Mouse (Mus musculus): ENCODE results near the gene Slc25a25. TPM values are rescaled to one million over a fixed set of nuclear protein-coding genes. Genes with fewer than 3 reads are reported as not detected.

Slc25a25 gene
- polyA plus RNA-seq, 1 experiment = 6.9 TPM

DNA sequence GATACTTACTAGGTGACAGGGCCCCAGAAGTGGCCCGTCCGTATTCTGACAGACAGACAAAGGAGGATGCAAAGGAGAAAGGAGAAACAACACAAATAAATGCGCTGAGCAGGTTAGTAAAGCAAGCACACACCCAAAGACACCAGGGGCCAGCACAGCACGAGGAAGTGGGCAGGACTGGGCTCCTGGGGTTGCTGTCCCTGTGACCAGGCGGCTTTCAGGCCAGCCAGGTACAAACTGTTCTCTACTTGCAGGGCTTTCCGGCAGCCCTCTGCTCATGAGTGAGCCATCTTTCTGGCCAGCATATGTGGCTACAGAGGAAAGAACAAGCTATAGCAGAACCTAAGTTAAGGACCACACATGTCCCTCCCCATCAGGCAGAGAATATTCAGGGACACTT lies 30.6 kb downstream of the Slc25a25 start:
- Histone ChIP-seq H3K4me3 (ENCODE audit: insufficient read depth, low read length) (no peak overlapping the region), H3K4me1 (ENCODE audit: control insufficient read depth, insufficient read depth, low read length) (peaks cover 29% of the 10 kb centered on the region), H3K27ac (ENCODE audit: insufficient read depth, low read depth, low read length) (no peak overlapping the region)
- TF ChIP-seq POLR2A (IDR thresholded peaks at IDR 0.05; ENCODE audit: borderline replicate concordance, low read depth, low read length) (no peak), CTCF (IDR thresholded peaks at IDR 0.05; ENCODE audit: low read depth, low read length) (no peak)

GRCm38 (mm10) chr2:32420066-32420608 lies 31.1 kb downstream of the Slc25a25 start:
- Histone ChIP-seq H3K4me1 (ENCODE audit: control insufficient read depth, insufficient read depth, low read length) (peaks cover 24% of the 10 kb centered on the region), H3K4me3 (ENCODE audit: insufficient read depth, low read length) (no peak overlapping the region), H3K27ac (ENCODE audit: insufficient read depth, low read depth, low read length) (no peak overlapping the region)
- TF ChIP-seq CTCF (IDR thresholded peaks at IDR 0.05; ENCODE audit: low read depth, low read length) (no peak), POLR2A (IDR thresholded peaks at IDR 0.05; ENCODE audit: borderline replicate concordance, low read depth, low read length) (no peak)

- Histone ChIP-seq H3K27ac (ENCODE audit: insufficient read depth, low read depth, low read length) (no peak overlapping the region), H3K4me1 (ENCODE audit: control insufficient read depth, insufficient read depth, low read length) (peaks cover 16% of the 10 kb centered on the region), H3K4me3 (ENCODE audit: insufficient read depth, low read length) (no peak overlapping the region)
- TF ChIP-seq POLR2A (IDR thresholded peaks at IDR 0.05; ENCODE audit: borderline replicate concordance, low read depth, low read length) (no peak), CTCF (IDR thresholded peaks at IDR 0.05; ENCODE audit: low read depth, low read length) (no peak)
Observed at GRCm38 (mm10) chr2:32419359-32419758, 31.9 kb downstream of the Slc25a25 start.

DNA sequence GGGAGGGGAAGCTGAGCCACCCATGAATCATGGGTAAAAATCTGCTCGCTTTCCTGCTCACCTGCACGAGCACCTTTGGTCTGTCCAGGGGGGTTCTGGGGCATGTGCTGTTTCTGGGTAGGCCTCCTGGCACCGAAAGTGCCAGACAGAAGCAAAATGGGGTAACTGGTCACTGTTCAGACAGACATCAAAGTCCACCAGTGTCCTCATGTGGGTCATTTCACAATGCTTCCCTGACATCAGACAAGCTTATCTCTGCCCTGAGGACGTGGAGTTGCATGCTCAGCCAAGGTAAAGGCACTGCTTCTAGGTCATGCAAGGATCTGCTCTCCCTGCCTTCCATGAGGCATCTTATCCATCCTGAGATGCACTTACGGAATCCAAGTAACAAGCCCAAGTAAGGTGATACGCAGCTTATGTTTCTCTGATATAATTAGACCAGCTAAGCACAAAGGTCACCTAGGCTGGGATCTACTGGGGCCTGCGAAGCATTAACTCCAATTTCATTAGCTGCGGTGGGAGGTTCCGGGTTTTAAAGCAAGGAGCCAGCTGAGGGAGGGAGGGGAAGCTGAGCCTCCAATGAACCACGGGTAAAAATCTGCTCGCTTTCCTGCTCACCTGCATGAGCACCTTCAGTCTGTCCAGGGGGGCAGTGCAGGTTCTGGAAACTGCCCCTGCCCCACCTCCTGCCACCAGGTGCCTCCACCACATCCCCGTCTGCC lies 32.7 kb downstream of the Slc25a25 start:
- peaks cover 11% of the 10 kb centered on the region for H3K4me1 ChIP-seq (ENCODE audit: control insufficient read depth, insufficient read depth, low read length)
- no peak overlapping the region for H3K4me3 ChIP-seq (ENCODE audit: insufficient read depth, low read length)
- H3K27ac ChIP-seq (ENCODE audit: insufficient read depth, low read depth, low read length) = no peak overlapping the region
- TF ChIP-seq POLR2A (IDR thresholded peaks at IDR 0.05; ENCODE audit: borderline replicate concordance, low read depth, low read length) (no peak), CTCF (IDR thresholded peaks at IDR 0.05; ENCODE audit: low read depth, low read length) (no peak)

- TF ChIP-seq CTCF (IDR thresholded peaks at IDR 0.05; ENCODE audit: low read depth, low read length) = no peak
- TF ChIP-seq POLR2A (IDR thresholded peaks at IDR 0.05; ENCODE audit: borderline replicate concordance, low read depth, low read length) = no peak
- Histone ChIP-seq H3K27ac (ENCODE audit: insufficient read depth, low read depth, low read length) (no peak overlapping the region), H3K4me3 (ENCODE audit: insufficient read depth, low read length) (no peak overlapping the region), H3K4me1 (ENCODE audit: control insufficient read depth, insufficient read depth, low read length) (peaks cover 1% of the 10 kb centered on the region; the same call in 1 of the 2 replicates)
Observed at GRCm38 (mm10) chr2:32417486-32417885, 33.8 kb downstream of the Slc25a25 start.

- Histone ChIP-seq H3K27ac (ENCODE audit: insufficient read depth, low read depth, low read length) (no peak overlapping the region), H3K4me1 (ENCODE audit: control insufficient read depth, insufficient read depth, low read length) (no peaks in the 10 kb centered on the region; the same call in 1 of the 2 replicates), H3K4me3 (ENCODE audit: insufficient read depth, low read length) (no peak overlapping the region)
- TF ChIP-seq POLR2A (IDR thresholded peaks at IDR 0.05; ENCODE audit: borderline replicate concordance, low read depth, low read length) (no peak), CTCF (IDR thresholded peaks at IDR 0.05; ENCODE audit: low read depth, low read length) (no peak)
Observed at GRCm38 (mm10) chr2:32416556-32416955, 34.7 kb downstream of the Slc25a25 start.

DNA sequence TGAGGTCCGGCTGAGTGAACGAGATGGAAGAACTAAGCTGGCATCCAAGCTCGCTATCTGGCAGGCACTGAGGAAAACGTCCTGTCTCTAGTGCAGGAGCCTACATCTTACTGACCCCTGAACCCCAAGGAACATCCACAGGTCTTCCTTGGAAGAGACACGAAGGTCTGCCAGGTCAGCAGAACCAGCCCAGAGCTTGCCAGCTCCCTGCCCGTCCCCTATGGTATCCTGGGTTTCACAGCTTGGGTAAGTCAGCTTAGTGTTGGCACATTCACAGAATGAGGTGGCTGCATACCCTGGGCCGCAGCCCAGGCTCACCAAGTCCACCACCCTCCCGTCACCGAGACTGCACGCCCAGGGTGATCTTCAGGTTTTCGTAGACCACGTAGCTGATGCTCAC lies 35.4 kb downstream of the Slc25a25 start:
- Histone ChIP-seq H3K4me3 (ENCODE audit: insufficient read depth, low read length) (no peak overlapping the region), H3K4me1 (ENCODE audit: control insufficient read depth, insufficient read depth, low read length) (no peaks in the 10 kb centered on the region; the same call in 1 of the 2 replicates), H3K27ac (ENCODE audit: insufficient read depth, low read depth, low read length) (no peak overlapping the region)
- TF ChIP-seq POLR2A (IDR thresholded peaks at IDR 0.05; ENCODE audit: borderline replicate concordance, low read depth, low read length) = no peak
- no peak for TF ChIP-seq CTCF (IDR thresholded peaks at IDR 0.05; ENCODE audit: low read depth, low read length)

DNA sequence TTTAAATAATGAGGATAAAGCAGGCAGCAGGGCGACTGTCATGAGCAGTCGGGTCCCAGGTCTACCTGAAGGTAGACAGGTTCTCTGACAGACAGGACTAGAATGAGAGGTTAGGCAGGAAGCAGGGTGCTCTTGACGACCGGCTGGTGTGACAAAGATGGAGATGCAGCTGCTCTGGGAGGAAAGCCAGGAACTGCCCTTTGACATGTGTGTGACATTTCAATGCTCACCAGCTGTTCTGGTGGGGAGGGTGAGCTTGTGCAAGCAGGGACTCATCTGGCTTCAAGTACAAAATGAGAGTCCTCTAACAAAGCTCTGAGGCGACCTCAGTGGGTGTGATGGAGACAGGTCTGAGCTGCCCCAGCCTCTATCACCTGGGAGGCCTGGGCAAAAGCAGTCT lies 37.3 kb downstream of the Slc25a25 start:
- no peak overlapping the region for H3K27ac ChIP-seq (ENCODE audit: insufficient read depth, low read depth, low read length)
- TF ChIP-seq POLR2A (IDR thresholded peaks at IDR 0.05; ENCODE audit: borderline replicate concordance, low read depth, low read length) = no peak
- TF ChIP-seq CTCF (IDR thresholded peaks at IDR 0.05; ENCODE audit: low read depth, low read length) = no peak
- no peaks in the 10 kb centered on the region for H3K4me1 ChIP-seq (ENCODE audit: control insufficient read depth, insufficient read depth, low read length)
- H3K4me3 ChIP-seq (ENCODE audit: insufficient read depth, low read length) = no peak overlapping the region

DNA sequence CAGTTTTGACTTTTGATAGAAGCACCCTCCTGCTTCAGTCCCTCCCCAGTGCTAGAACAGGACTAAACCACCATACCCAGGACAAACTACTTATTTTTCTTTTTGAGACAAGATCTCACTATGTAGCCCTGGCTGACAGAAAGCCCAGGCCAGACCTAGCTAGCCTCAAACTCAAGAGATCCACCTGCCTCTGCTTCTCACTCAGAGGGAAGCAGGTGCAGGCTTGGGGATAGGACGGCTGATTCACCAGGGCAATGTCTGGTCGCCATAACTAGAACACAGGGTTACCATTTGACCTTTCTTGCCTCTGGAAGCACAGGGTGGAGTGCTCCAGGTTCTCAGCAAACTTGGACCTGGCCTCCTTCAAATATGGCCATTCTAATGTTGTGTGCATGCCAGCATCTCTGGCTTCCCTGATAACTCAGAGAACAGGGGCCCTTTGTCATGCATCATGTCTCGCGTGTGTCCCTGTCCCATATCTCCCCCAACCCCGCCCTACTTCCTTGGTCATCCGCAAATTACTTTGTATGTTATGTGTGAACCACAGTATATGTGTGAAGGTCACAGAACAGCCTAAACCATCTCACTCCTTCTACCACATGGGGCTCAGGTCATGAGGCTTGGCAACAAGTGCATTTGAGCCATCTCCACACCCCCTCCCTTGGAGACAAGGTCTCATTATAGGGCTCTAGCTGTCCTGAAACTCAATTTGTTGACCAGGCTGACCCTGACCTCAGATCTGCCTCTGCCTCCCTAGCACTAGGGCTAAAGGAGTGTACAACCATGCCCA lies 38.3 kb downstream of the Slc25a25 start:
- no peak overlapping the region for H3K27ac ChIP-seq (ENCODE audit: insufficient read depth, low read depth, low read length)
- no peak overlapping the region for H3K4me3 ChIP-seq (ENCODE audit: insufficient read depth, low read length)
- no peak for TF ChIP-seq CTCF (IDR thresholded peaks at IDR 0.05; ENCODE audit: low read depth, low read length)
- TF ChIP-seq POLR2A (IDR thresholded peaks at IDR 0.05; ENCODE audit: borderline replicate concordance, low read depth, low read length) = no peak
- no peaks in the 10 kb centered on the region for H3K4me1 ChIP-seq (ENCODE audit: control insufficient read depth, insufficient read depth, low read length)

GRCm38 (mm10) chr2:32411407-32411806 lies 39.8 kb downstream of the Slc25a25 start:
- no peaks in the 10 kb centered on the region for H3K4me1 ChIP-seq (ENCODE audit: control insufficient read depth, insufficient read depth, low read length)
- no peak overlapping the region for H3K27ac ChIP-seq (ENCODE audit: insufficient read depth, low read depth, low read length)
- TF ChIP-seq CTCF (IDR thresholded peaks at IDR 0.05; ENCODE audit: low read depth, low read length) = no peak
- TF ChIP-seq POLR2A (IDR thresholded peaks at IDR 0.05; ENCODE audit: borderline replicate concordance, low read depth, low read length) = no peak
- H3K4me3 ChIP-seq (ENCODE audit: insufficient read depth, low read length) = no peak overlapping the region

All from bone marrow macrophage, adult 2 months (primary cell).